Mouse (Mus musculus) heart, embryonic 11.5 days (tissue): ENCODE measurements around the gene Phyhd1. TPM values are rescaled to one million over a fixed set of nuclear protein-coding genes. Genes with fewer than 3 reads are reported as not detected.

Experiments used
- ATAC-seq: fragments of 200-750 bp; cut with Nextera tagmentation; replicated peaks from 2 replicates; pipeline ENCODE4 v1.8.0; 2017; ENCODE audit warnings: moderate library complexity; ENCODE audit not compliant: insufficient number of reproducible peaks, low FRiP score, low TSS enrichment
- H3K27ac ChIP-seq: fragments of 300-500 bp; sonication (generic); 2 replicates; pipeline ENCODE4 v1.5.1; 2014; ENCODE audit warnings: mild to moderate bottlenecking, low read depth, low read length
- H3K27me3 ChIP-seq: fragments of 300-500 bp; sonication (generic); 2 replicates; pipeline ENCODE4 v1.6.1; 2014; ENCODE audit warnings: mild to moderate bottlenecking, low read length, mixed read lengths; ENCODE audit not compliant: control insufficient read depth, insufficient read depth
- H3K36me3 ChIP-seq: fragments of 300-500 bp; sonication (generic); 2 replicates; pipeline ENCODE4 v1.6.1; 2014; ENCODE audit warnings: mild to moderate bottlenecking, low read length, moderate library complexity, mixed read lengths; ENCODE audit not compliant: control insufficient read depth, insufficient read depth
- H3K4me1 ChIP-seq: fragments of 300-500 bp; sonication (generic); 2 replicates; pipeline ENCODE4 v1.6.1; 2014; ENCODE audit warnings: low read length; ENCODE audit not compliant: control insufficient read depth, insufficient read depth
- H3K4me2 ChIP-seq: fragments of 300-500 bp; sonication (generic); 2 replicates; pipeline ENCODE4 v1.6.1; 2014; ENCODE audit warnings: mild to moderate bottlenecking, moderate library complexity
- H3K4me3 ChIP-seq: fragments of 300-500 bp; sonication (generic); 2 replicates; pipeline ENCODE4 v1.5.1; 2014; ENCODE audit warnings: low read depth, low read length
- H3K9ac ChIP-seq: fragments of 300-500 bp; sonication (generic); 2 replicates; pipeline ENCODE4 v1.6.1; 2014; ENCODE audit warnings: mild to moderate bottlenecking, low read depth, low read length, moderate library complexity
- H3K9me3 ChIP-seq: fragments of 300-500 bp; sonication (generic); replicated peaks from 2 replicates; pipeline ENCODE4 v1.6.1; 2016; ENCODE audit warnings: low read length; ENCODE audit not compliant: control insufficient read depth
- WGBS: fragments of 180-500 bp; shearing (Covaris S2); extraction: QIAGEN DNeasy Blood & Tissue Kit; methylation state at CpG from one replicate; pipeline ENCODE4 v1.1.7; 2014; ENCODE audit not compliant: insufficient replicate concordance; 5-methylcytosine and 5-hydroxymethylcytosine counted together
- polyA plus RNA-seq: library from polyadenylated mRNA; unstranded; fragments of >200 nt; fragmentation: Nextera tagmentation; extraction: Ambion mirVana; gene quantifications from 2 replicates; pipeline ENCODE4 v1.2.1, GENCODE M21; 2014

The Phyhd1 gene
- polyA plus RNA-seq, 1 experiment from 2014 or later, result 4.7 TPM

GRCm38 (mm10) chr2:30259131-30260064 lies 6.6 kb upstream of the Phyhd1 start:
- Histone ChIP-seq H3K4me3 (no peak overlapping the region), H3K27ac (peak overlapping the region; percentile 82), H3K4me2 (no peak overlapping the region), H3K4me1 (peaks cover 28% of the 10 kb centered on the region), H3K27me3 (no peaks in the 10 kb centered on the region), H3K36me3 (peaks cover 43% of the 10 kb centered on the region), H3K9me3 (no peaks in the 10 kb centered on the region), H3K9ac (no peak overlapping the region)
- ATAC-seq, result no peak
- 80% methylated on average over 15 of the region's 15 CpGs for WGBS

GRCm38 (mm10) chr2:30261064-30261736 lies 4.8 kb upstream of the Phyhd1 start:
- Histone ChIP-seq H3K27me3 (no peaks in the 10 kb centered on the region), H3K4me2 (no peak overlapping the region), H3K36me3 (peaks cover 32% of the 10 kb centered on the region), H3K27ac (no peak overlapping the region), H3K9me3 (no peaks in the 10 kb centered on the region), H3K4me3 (no peak overlapping the region), H3K9ac (no peak overlapping the region), H3K4me1 (peaks cover 46% of the 10 kb centered on the region)
- 85% methylated on average over 4 of the region's 4 CpGs for WGBS
- no peak for ATAC-seq

- Histone ChIP-seq H3K9me3 (no peaks in the 10 kb centered on the region), H3K27me3 (no peaks in the 10 kb centered on the region), H3K36me3 (peaks cover 24% of the 10 kb centered on the region), H3K27ac (0 out of 2 replicates have a peak overlapping the region, but pooled peaks have one; percentile 22), H3K9ac (no peak overlapping the region), H3K4me3 (no peak overlapping the region), H3K4me2 (no peak overlapping the region), H3K4me1 (peaks cover 55% of the 10 kb centered on the region)
- ATAC-seq, result no peak
- 88% methylated on average over 18 of the region's 18 CpGs for WGBS
Observed at GRCm38 (mm10) chr2:30261921-30262839, 3.8 kb upstream of the Phyhd1 start.

GRCm38 (mm10) chr2:30262840-30263441 lies 3.1 kb upstream of the Phyhd1 start:
- no peak overlapping the region for H3K4me2 ChIP-seq
- peak overlapping the region; percentile 29; the same call in 1 of the 2 replicates for H3K27ac ChIP-seq
- ATAC-seq, result no peak
- no peaks in the 10 kb centered on the region for H3K9me3 ChIP-seq
- no peak overlapping the region for H3K9ac ChIP-seq
- peaks cover 20% of the 10 kb centered on the region for H3K36me3 ChIP-seq
- peaks cover 52% of the 10 kb centered on the region for H3K4me1 ChIP-seq
- H3K4me3 ChIP-seq, result no peak overlapping the region
- H3K27me3 ChIP-seq, result no peaks in the 10 kb centered on the region
- 62% methylated on average over 4 of the region's 4 CpGs for WGBS

- Histone ChIP-seq H3K27me3 (no peaks in the 10 kb centered on the region), H3K4me3 (no peak overlapping the region), H3K36me3 (peaks cover 20% of the 10 kb centered on the region), H3K9ac (no peak overlapping the region), H3K4me2 (no peak overlapping the region), H3K27ac (no peak overlapping the region), H3K9me3 (no peaks in the 10 kb centered on the region), H3K4me1 (peaks cover 45% of the 10 kb centered on the region)
- 90% methylated on average over 6 of the region's 6 CpGs for WGBS
- ATAC-seq, result no peak
Observed at GRCm38 (mm10) chr2:30263811-30264210, 2.2 kb upstream of the Phyhd1 start.

GRCm38 (mm10) chr2:30264671-30265519 lies 1.1 kb upstream of the Phyhd1 start:
- 63% methylated on average over 7 of the region's 7 CpGs for WGBS
- Histone ChIP-seq H3K27me3 (no peaks in the 10 kb centered on the region), H3K27ac (peak overlapping the region; percentile 86), H3K36me3 (peaks cover 20% of the 10 kb centered on the region), H3K4me1 (peaks cover 36% of the 10 kb centered on the region), H3K9ac (peak overlapping the region; percentile 53; the same call in 1 of the 2 replicates), H3K9me3 (no peaks in the 10 kb centered on the region), H3K4me2 (no peak overlapping the region), H3K4me3 (no peak overlapping the region)
- 0 out of 2 replicates have a peak, but pooled peaks have one; percentile 28 for ATAC-seq

GRCm38 (mm10) chr2:30266392-30266941 lies 464 bp downstream of the Phyhd1 start:
- no peaks in the 10 kb centered on the region for H3K27me3 ChIP-seq
- no peak overlapping the region for H3K4me3 ChIP-seq
- peak overlapping the region; percentile 86 for H3K27ac ChIP-seq
- peak overlapping the region; percentile 62 for H3K9ac ChIP-seq
- WGBS, result 19% methylated on average over 4 of the region's 4 CpGs
- 0 out of 2 replicates have a peak, but pooled peaks have one; percentile 36 for ATAC-seq
- no peaks in the 10 kb centered on the region for H3K9me3 ChIP-seq
- peak overlapping the region; percentile 29 for H3K4me2 ChIP-seq
- H3K4me1 ChIP-seq, result peaks cover 34% of the 10 kb centered on the region
- peaks cover 14% of the 10 kb centered on the region for H3K36me3 ChIP-seq
